Mouse (Mus musculus) lung, postnatal 10 days (tissue): ENCODE measurements around the gene Rpl9-ps6.
"Not testable (repeated sequence)": the region's sequence is repeated elsewhere in the genome, so short reads cannot be mapped to it uniquely, and the experiment has no call there.

ENCODE experiments used
- DNase-seq: peaks from one replicate; pipeline ENCODE4 v3.0.0; 2021

The Rpl9-ps6 gene

GRCm38 (mm10) chr19:32480791-32481442 is 14.5 kb upstream of the Rpl9-ps6 start:
- DNase-seq: no peak

GRCm38 (mm10) chr19:32480255-32480654 is 13.9 kb upstream of the Rpl9-ps6 start:
- no peak for DNase-seq

GRCm38 (mm10) chr19:32476712-32477052 is 10.3 kb upstream of the Rpl9-ps6 start:
- DNase-seq: no peak

- DNase-seq: no peak
These were observed 9.8 kb upstream of the Rpl9-ps6 start for GRCm38 (mm10) chr19:32476016-32476711.

- DNase-seq: no peak
These were observed 4.3 kb upstream of the Rpl9-ps6 start for GRCm38 (mm10) chr19:32470570-32471263.

GRCm38 (mm10) chr19:32470059-32470497 is 3.7 kb upstream of the Rpl9-ps6 start:
- DNase-seq: peak; percentile 55

GRCm38 (mm10) chr19:32467325-32467724 is 947 bp upstream of the Rpl9-ps6 start:
- no peak for DNase-seq

- DNase-seq: no peak
These were observed 1.1 kb downstream of the Rpl9-ps6 start for GRCm38 (mm10) chr19:32465228-32465627.

- DNase-seq: no peak
These were observed 3.3 kb downstream of the Rpl9-ps6 start for GRCm38 (mm10) chr19:32463037-32463436.

GRCm38 (mm10) chr19:32457631-32458030 is 8.7 kb downstream of the Rpl9-ps6 start:
- not testable (repeated sequence) for DNase-seq

- peak; percentile 46 for DNase-seq
These were observed 9.6 kb downstream of the Rpl9-ps6 start for GRCm38 (mm10) chr19:32456744-32457143.

GRCm38 (mm10) chr19:32452231-32452630 is 14.1 kb downstream of the Rpl9-ps6 start:
- DNase-seq: no peak

- DNase-seq: no peak
These were observed 17.4 kb downstream of the Rpl9-ps6 start for GRCm38 (mm10) chr19:32448931-32449330.

- peak; percentile 37 for DNase-seq
These were observed 24.8 kb downstream of the Rpl9-ps6 start for GRCm38 (mm10) chr19:32441568-32441967.

- DNase-seq: no peak
These were observed 27.0 kb downstream of the Rpl9-ps6 start for GRCm38 (mm10) chr19:32439356-32439755.

- DNase-seq: no peak
These were observed 40.5 kb downstream of the Rpl9-ps6 start for GRCm38 (mm10) chr19:32425856-32426255.

GRCm38 (mm10) chr19:32424706-32425105 is 41.7 kb downstream of the Rpl9-ps6 start:
- DNase-seq: no peak

- DNase-seq: no peak
These were observed 47.3 kb downstream of the Rpl9-ps6 start for GRCm38 (mm10) chr19:32419069-32419468.

GRCm38 (mm10) chr19:32416692-32417317 is 49.6 kb downstream of the Rpl9-ps6 start:
- DNase-seq: no peak
